ENCODE assay signal across 14 mouse cellular contexts in genomic region chr1:60600682-60601081, GRCm38 (mm10).
"Had no signal": no experiment of that assay in that cellular context is flagged by ENCODE, and none has a peak within 500 bp of the region (broad histone marks: within the 10 kb centered on the region; RNA-seq: fewer than 3 reads in every experiment).

No protein-coding gene starts in this region.

- DNase-seq: lung, adult 18-20 months; lung, embryonic 14.5 days; lung, postnatal 10 days; lung, postnatal 4 days; midbrain, embryonic 14.5 days; retina, postnatal 1 day; right cerebral cortex, adult 18-20 months; right cerebral cortex, postnatal 25 days; right cerebral cortex, postnatal 4 days; spleen, adult 18-20 months; thymus, adult 18-20 months; thymus, postnatal 14 days; thymus, postnatal 36 days had no signal

- ATAC-seq: midbrain, embryonic 16.5 days had no signal
